Mouse (Mus musculus): Measurements from ENCODE around the gene Mrpl16. TPM values are rescaled to one million over a fixed set of nuclear protein-coding genes. Genes with fewer than 3 reads are reported as not detected.

Mrpl16 gene
- polyA plus RNA-seq (2015; fragmentation: Nextera tagmentation; extraction: Ambion mirVana), result 52.6 and 60.2 TPM in 2 replicates

DNA sequence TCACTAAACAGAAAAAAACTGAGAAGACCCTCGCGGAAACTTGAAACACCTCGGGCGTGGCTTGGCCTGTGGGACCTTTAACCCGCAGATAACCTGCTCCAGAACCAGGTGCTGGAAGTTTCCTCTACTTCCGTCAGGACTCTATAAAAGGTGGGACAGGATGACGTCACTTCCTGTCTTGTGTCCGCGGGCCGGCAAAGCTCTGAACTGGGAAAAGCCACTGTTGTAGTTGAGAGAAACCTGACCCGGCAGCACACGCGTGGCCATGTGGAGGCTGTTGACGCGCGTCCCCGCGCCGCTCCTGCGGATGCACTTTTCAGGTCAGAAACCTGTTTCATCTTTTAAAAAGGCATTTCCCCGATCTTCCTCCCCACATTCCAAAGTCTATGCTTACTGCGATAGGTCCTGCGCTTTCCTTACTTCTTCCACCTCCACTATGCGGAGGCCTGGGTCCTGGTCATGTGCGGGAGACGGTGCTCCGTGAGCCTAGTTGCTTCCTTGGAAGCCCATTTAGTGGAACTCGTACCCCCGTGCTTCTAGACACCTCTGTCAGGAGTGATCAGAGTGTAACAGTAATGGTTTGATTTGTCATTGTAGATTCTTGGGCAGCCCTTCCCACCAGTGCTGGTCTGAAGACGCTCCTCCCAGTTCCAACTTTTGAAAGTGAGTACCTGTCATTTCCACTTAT lies at the start of gene Mrpl16:
Gene Mrpl16 (plus strand): TSS at position 187 of the 688 bp plus-strand sequence.

DNA sequence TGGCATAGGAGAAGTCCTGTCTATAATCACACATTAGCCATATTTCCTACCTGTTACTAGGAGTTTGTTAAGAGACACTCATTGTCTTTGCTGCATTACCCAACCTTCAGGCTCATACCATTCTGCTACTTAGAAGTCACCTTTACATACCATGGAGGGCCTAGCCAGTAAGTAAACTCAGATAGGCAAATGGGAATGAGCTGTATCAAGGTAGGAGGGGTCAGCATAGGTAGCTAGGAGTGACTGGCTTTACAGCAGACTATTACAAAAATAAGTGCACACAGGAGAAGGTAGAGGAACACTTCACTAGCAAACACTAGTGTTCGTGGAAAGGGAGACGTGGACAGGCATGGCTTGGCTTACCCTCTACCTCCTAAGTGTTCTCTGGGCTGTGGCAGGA lies 22.9 kb upstream of the Mrpl16 start, which contains the start of gene Gif:
Gene Gif (plus strand): TSS at position 257 of the 400 bp plus-strand sequence.

DNA sequence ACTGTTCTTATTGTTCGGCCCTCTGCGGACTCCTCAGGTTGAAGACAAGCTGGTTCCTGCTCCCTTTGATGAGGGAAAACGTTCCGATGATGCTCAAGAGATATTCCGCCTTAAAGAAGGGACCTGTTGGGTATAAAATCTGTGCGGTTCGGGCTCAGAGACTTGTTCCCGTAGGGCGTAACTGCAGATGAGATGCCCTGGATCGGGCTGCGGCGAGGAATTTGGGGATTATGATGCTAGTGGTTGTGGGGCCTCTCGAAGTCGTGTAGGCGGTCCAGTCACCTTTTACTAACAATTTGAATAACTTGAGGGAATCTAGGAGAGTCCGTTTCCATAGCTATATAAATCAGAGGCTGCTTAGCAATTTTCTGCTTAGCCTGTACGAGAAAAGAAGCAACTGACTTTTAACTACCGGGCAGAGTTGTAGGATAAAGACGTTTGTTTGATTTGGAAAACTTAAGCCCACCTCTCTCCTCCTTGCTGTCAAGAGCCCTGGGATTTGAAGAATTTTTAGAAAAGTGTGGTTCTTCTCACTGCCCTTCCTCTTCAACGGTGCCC lies 49.0 kb downstream of the Mrpl16 start, which contains the start of gene Stx3:
Gene Stx3 (minus strand): TSS at position 261 of the 558 bp plus-strand sequence.

Other genes with a start within 250 kb of the Mrpl16 start
- 11.0 and 21.6 TPM in 2 replicates for gene Ms4a4d, start 233.6 kb upstream of the Mrpl16 start, polyA plus RNA-seq (2015; fragmentation: Nextera tagmentation; extraction: Ambion mirVana)
- 19.1 and 24.5 TPM in 2 replicates for gene Ms4a6d, start 165.5 kb upstream of the Mrpl16 start, polyA plus RNA-seq (2015; fragmentation: Nextera tagmentation; extraction: Ambion mirVana)
- gene Ms4a2, start 146.7 kb upstream of the Mrpl16 start, polyA plus RNA-seq (2015; fragmentation: Nextera tagmentation; extraction: Ambion mirVana), result 0.54 and 0.59 TPM in 2 replicates
- gene Ms4a3, start 129.5 kb upstream of the Mrpl16 start, polyA plus RNA-seq (2015; fragmentation: Nextera tagmentation; extraction: Ambion mirVana), result 0.69 and 2.6 TPM in 2 replicates
- 0.76 TPM in 1 of 2 replicates, not detected in the other for gene Oosp2, start 109.8 kb upstream of the Mrpl16 start, polyA plus RNA-seq (2015; fragmentation: Nextera tagmentation; extraction: Ambion mirVana)
- 4.0 TPM in 2 replicates for gene Oosp1, start 79.2 kb upstream of the Mrpl16 start, polyA plus RNA-seq (2015; fragmentation: Nextera tagmentation; extraction: Ambion mirVana)
- gene Oosp3, start 73.3 kb upstream of the Mrpl16 start, polyA plus RNA-seq (2015; fragmentation: Nextera tagmentation; extraction: Ambion mirVana), result not detected in 2 replicates
- 0.35 TPM in 1 of 2 replicates, not detected in the other for gene Gif, start 22.8 kb upstream of the Mrpl16 start, polyA plus RNA-seq (2015; fragmentation: Nextera tagmentation; extraction: Ambion mirVana)
- gene Stx3, start 49.0 kb downstream of the Mrpl16 start, polyA plus RNA-seq (2015; fragmentation: Nextera tagmentation; extraction: Ambion mirVana), result 5.9 and 9.2 TPM in 2 replicates
- gene Olfr1417, start 68.8 kb downstream of the Mrpl16 start, polyA plus RNA-seq (2015; fragmentation: Nextera tagmentation; extraction: Ambion mirVana), result 0.14 TPM in 1 of 2 replicates, not detected in the other
- not detected in 2 replicates for gene Olfr1418, start 90.7 kb downstream of the Mrpl16 start, polyA plus RNA-seq (2015; fragmentation: Nextera tagmentation; extraction: Ambion mirVana)
- not detected in 2 replicates for gene Olfr1419, start 104.7 kb downstream of the Mrpl16 start, polyA plus RNA-seq (2015; fragmentation: Nextera tagmentation; extraction: Ambion mirVana)
- 0.15 TPM in 1 of 2 replicates, not detected in the other for gene Olfr1420, start 116.2 kb downstream of the Mrpl16 start, polyA plus RNA-seq (2015; fragmentation: Nextera tagmentation; extraction: Ambion mirVana)
- 7.5 and 9.0 TPM in 2 replicates for gene Patl1, start 142.0 kb downstream of the Mrpl16 start, polyA plus RNA-seq (2015; fragmentation: Nextera tagmentation; extraction: Ambion mirVana)
- 2.5 and 3.8 TPM in 2 replicates for gene Osbp, start 195.6 kb downstream of the Mrpl16 start, polyA plus RNA-seq (2015; fragmentation: Nextera tagmentation; extraction: Ambion mirVana)

All from adrenal gland, postnatal 0 days (tissue).